Mouse (Mus musculus) gastrocnemius, postnatal 14 days (tissue): ENCODE data around the gene Apoc2. TPM values are rescaled to one million over a fixed set of nuclear protein-coding genes. Genes with fewer than 3 reads are reported as not detected.

Experiments used
- DNase-seq: peaks from one replicate; pipeline ENCODE4 v3.0.0; 2021; ENCODE audit warnings: mixed read lengths
- intact Hi-C: fragments of 180-260 bp; cut with DNase I; formaldehyde crosslinking; loops from one replicate; pipeline ENCODE4 v1.15.1; 2025; ENCODE audit warnings: low total_unique reads
- long read RNA-seq, 2 experiments: library from polyadenylated mRNA; stranded (forward); transcript quantifications; one replicate each; pipeline ENCODE4 v2.0.0; 2021
- total RNA-seq, 2 experiments: library from RNA; stranded (reverse); gene quantifications; 2 replicates each; pipeline ENCODE4 v1.2.3; 2021

Apoc2 gene
- total RNA-seq: under 1 TPM; 0.41 to 0.44 TPM
- long read RNA-seq, experiment 1: 0 reads
- long read RNA-seq, experiment 2: 0 reads

DNA sequence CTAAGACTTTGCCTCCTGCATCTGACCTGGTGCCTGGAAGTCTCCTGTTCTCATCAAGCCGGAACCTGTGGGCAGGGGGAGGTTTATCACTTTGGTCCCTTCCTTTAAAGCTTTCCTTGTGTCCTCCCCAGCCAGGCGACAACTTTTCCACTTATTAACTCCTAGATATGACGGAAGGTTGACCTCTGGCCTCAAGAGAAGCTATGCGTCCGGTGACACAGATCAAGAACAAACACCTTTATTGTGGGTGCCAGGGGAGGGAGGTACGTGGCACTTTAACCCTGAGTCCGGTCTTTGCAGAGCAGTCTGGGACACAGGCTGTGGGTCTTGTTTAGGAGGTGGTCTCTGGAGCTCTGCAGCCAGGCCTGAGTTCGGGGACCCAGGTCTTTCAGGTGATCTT, at the start of gene Apoc2:
TSS of gene Apoc2 (minus strand) at position 70 of the 400 bp plus-strand sequence.
- DNase-seq: no peak
- intact Hi-C loops: no loop called here

DNA sequence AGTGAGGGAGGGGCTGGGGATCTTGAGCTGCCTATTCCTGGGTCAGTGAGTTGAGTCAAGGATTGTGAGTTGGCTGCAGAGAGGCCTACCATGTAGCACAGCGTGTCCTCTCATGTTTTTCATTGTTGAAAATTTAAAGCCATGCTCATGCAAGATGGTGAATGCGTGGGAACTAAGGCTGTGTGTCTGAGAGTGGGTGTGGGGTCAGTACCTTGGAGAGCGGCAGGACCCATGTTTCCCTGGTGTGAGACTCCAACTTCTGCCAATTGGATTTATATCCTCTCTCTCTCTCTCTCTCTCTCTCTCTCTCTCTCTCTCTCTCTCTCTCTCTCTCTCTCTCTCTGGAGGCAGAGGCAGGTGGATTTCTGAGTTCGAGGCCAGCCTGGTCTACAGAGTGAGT, 48.8 kb upstream of the Apoc2 start:
- DNase-seq: no peak
- intact Hi-C loops: no loop called here

DNA sequence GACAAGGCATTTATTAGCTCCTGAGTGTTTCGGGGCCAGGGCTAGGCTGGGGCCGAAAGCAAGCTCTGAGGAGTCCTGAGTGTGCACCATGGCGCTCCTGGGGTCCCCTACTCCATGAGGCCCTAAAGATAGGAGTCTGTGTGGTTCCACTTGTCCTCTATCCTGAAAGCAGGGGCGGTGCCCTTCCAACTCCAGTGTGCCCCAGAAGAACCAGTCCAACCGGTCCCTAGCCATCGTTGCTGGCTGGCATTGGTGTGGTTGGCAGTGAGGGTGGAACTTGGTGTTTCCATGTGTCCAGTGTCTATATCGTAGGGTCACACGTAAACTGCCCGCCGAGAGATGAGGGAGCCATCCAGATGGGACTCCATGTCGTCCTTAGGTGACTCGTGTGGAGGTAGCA, 46.4 kb upstream of the Apoc2 start:
- intact Hi-C loops: no loop called here
- no peak for DNase-seq

DNA sequence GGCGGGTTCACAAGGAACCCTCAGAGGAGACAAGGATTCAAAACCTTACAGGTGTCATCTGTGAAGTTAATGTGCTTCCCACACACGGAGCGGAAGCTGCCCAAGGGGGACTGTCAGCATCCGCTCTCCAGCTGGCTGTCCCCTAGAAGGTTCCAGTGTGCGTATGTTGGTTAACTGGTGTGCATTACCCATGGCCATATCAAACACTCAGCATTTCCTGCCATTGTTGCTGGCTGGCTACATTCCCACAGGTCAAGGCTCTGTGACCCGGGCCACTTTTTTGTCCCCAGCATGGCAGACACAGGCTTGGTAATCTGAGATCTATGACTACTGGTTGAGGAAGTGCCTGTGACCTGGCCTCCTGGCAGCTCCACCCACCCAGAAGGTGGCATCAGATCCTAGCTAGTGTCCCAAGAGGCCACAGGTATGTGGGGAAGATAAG, 45.0 kb upstream of the Apoc2 start:
- intact Hi-C loops: no loop called here
- no peak for DNase-seq

DNA sequence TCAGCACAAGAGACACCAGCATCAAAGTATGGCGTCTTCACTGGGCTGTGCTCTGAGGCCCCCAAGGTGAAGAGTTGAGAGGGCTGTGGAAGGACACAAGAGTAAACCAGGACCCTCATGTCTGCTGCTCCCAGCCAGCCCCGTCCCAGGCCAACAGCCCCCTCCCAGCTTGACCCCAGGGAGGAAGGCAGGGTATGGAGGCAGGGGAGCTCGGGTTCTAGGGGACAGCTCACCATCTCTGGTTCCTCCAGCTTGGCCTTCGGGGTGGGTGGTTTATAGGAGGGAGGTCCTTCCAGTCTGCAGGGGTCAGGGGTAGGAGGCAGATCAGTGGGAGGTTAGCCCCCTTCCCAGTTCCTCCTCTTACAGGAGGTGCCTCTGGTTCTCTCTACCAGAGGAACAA, 41.5 kb upstream of the Apoc2 start:
- no peak for DNase-seq
- intact Hi-C loops: no loop called here

DNA sequence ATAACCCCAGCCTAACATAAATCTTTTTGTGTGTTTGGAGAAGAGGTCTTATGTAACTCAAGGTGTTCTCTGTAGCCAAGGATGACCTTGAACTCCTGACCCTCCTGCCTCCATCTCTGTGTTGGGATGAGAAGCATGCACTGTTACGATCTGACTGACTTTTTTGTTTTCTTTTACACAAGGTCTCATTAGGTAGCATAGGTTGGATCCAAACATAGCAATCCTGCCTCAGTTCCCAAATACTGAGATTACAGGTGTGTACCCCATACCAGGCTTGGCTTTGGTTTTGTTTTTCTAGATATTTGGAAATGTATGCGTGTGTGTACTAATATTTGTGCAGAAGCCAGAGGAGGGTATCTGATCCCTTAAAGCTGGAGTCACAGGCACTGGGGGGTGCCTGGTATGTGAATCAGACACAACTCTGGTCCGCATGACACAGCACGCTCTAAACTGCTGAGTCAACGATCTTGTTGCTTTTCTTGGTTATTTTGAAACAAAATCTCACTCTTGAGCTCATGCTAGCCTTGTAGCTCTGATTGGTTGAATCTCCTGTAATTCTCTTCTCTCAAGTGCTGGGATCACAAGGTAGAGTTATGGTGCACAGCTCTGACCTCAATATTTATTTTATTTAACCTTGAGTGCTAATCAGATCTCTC, 40.7 kb upstream of the Apoc2 start:
- DNase-seq: no peak
- intact Hi-C loops: no loop called here

DNA sequence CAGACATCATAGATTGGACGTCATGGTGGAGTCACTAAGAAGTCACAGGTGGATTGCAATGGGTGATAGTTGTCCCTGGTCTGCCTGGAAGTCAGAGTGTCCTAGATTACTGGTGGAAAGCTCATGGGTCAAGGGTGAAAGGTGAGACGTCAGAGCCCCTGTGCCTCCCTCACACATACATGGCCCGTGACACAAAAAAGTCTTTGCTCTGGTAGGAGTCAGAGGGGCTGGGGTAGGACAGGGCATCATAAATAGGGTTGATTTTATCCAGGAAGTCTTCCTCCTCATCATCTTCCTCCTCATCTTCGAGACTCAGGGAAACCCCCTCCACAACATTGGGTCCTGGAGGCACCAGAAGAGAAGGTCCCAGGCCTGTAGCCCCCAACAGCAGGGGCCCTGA, 39.6 kb upstream of the Apoc2 start:
- intact Hi-C loops: no loop called here

DNA sequence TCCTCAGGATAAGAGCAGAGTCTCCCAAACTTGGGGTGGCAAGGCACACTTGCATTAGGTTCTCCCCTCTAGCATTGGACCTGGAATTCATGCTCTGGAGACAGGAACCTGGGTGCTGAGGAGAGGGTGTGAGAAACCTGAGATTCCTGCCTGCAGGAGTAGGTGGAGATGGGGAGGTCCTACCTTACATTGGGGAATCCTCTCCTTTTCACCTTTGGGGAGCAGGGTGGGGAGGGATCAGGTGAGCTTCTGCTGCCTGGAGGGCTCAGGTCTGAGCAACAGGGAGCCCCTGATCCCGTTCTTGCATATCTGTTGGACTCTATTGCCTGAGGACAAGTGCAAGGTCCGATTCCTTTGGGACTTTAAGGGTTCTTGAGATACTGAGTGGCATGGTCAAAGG, 39.1 kb upstream of the Apoc2 start:
- intact Hi-C loops: no loop called here
- DNase-seq: no peak

More for the DNA sequence above, 39.6 kb upstream of the Apoc2 start:
- no peak for DNase-seq

DNA sequence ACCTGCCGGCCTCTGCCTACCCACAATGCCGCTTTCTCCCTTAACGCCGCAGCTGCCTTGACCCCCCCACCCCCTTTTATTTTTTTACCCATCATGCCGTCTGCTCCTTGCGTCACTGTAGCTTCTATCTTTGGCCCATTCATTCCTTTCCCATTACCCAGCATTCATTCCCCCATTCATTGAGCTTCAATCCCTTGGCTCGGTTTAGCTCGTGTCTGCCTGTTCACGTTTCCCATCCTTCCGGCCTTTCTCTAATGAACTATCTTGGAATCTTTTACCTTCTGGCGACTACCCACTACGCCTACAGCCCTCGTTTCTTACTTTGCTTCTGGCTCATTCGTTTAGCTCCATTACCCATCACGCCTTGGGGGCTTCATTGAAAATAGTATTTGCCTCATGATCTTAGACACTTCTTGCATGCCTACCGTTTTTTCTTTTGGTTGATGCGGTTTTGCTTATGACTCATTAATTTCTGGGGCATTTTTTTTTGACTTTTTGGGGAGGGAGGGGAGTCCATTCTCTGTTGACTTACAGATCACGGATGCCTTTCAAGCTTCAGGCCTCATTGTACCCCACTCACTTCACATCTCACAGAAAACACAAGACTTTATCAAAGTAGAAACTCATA, 38.4 kb upstream of the Apoc2 start:
- no peak for DNase-seq
- intact Hi-C loops: no loop called here

DNA sequence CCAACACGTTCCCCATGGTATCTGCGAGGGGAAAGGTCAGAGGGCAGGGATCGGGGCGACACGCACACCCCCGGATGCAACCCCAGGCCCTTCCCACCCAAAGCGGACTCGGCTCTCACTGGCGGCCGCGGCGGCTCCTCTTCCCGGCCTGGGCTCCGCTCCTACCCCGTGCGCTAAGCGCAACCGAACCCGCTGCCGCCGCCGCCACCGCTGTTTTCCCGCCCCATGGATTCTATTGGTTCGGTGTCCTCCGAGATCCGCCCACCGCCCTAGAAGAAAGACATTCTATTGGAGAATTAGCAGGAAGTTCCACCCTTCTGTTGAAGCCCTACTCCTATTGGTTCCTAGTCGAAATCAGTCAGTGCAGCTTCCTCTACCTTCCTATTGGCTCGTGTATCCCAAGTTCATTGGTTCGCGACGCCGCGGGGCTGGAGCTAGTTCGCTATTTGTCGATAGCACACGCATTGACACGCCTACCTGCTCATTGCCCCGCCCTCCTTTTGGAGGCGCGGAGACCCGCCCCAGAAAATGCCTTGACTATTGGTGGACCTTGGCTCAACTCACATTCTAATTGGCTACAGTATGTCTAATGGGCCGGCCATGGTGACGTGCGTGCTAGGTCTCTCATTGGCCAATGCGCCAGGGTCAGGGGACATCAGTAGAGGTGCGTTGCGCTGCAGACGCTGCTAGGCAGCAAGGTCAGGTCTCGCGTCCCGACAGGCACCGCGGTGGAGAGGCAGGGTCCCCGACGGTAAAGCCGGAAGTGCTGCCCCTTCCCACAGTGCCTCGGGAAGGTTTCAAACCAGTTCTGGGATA, 37.7 kb upstream of the Apoc2 start, which contains the start of gene Tomm40:
TSS of gene Tomm40 (minus strand) at position 200 of the 816 bp plus-strand sequence.
- peak; percentile 99 for DNase-seq

DNA sequence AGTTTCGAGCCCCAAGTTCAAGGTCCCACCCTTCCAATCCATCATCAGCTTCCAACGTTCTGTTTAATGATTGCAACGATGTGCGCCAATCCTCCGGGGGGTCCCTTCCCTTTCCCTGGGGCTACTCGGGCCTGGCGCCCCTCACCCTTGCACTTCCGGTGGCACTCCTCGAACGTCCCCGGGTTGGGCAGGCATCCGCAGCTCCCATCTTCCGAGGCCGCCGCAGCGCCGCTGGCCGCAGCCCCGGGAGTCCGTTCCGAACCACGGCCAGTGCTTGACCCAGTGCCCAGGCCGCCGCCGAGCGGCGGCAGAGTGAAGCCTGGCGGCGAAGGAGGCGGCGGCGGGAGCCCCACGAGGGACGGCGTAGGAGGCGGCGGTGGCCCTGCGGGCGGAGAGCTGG, 37.1 kb upstream of the Apoc2 start:
- peak; percentile 37 for DNase-seq
- intact Hi-C loops: no loop called here

More for the DNA sequence above, 37.7 kb upstream of the Apoc2 start, which contains the start of gene Tomm40:
- intact Hi-C loops: no loop called here

DNA sequence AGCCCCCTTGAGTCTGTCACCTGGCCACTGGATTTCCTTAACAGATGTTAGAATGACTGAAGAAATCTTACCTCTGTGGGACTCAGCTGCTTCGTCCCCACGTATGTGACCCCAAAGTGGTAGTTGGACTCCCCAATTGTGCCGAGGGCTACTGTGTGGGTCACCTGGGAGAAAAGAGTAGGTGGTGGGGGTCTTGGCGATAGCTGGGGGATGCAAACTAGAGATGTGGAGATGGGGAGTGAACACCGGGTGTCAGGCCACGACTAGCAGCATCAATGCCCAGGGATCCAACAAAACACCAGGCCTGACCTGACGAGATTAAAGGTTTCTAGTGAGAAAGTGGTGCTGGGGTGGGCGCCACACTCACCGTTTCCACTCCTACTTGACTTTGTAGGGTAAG, 35.9 kb upstream of the Apoc2 start:
- DNase-seq: no peak
- intact Hi-C loops: no loop called here

DNA sequence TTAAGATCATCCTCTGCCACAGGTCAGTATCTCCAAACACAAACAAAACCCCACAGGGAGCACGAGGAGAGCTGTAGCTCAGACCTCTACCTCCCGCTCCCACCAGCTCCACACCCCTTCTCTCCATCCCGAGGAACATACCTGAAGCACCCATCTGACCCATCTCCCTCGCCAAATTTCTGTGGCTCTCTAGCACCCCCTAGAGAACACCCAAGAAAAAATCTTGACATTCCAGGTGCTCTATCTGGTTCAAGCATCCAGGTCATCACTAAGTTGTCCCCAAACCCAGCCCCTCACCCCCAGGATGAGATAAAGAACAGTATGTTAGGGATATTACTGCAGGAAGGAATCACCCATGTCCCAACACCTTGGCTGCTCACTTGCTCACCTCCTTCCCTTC, 35.5 kb upstream of the Apoc2 start:
- intact Hi-C loops: no loop called here
- no peak for DNase-seq

DNA sequence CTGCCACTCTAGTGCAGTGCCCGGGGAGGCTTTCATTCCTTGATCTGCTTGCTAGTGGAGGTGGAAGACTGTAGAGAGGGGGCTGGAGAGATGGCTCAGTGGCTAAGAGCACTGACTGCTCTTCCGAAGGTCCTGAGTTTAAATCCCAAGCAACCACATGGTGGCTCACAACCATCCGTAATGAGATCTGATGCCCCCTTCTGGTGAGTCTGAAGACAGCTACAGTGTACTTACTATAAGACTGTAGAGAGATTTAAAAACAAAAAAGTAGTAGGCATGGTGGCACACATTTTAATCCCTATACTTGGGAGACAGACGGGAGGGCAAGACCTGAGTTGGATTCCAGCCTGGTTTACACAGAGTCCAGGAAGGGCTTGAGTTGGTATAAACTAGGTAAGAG, 34.7 kb upstream of the Apoc2 start:
- intact Hi-C loops: no loop called here
- DNase-seq: no peak

DNA sequence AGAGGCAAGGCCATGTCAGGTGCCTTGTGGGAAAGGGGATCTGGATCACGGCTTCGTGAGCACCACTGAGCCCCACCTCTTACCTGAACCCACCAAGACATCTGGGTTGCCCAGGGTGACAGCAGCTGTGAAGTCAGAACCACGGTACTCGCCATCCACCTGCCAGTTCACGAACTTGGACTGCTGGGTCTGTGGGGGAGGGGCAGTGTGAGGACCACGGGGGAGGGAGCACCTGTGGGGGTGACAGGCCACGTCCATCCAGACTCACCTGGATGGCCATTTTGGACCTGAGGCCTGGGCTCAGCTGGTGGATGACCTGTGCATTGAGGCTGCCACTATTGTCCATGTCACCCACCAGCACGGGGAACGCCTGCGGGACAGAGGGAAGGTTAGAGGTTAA, 32.9 kb upstream of the Apoc2 start:
- intact Hi-C loops: no loop called here
- no peak for DNase-seq

DNA sequence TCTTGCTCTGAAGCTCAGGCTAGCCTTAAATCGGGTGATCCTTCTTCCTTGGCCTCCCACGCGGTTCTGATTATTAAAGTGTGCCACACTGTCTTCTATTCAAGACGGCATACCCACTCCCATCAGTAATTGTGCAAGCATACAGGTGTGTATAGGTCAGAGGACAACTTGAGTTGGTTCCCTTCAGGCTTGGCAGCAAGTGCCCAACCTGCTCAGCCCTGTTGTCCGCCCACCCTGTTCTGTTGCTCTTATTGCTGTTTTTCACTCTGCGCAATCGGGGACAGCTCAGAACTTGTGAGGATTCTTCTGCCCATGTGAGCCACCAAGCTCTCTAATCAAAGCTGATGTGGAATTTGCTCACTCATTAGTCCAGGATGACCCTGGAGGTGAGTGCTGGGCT, 27.5 kb upstream of the Apoc2 start:
- intact Hi-C loops: no loop called here
- no peak for DNase-seq

DNA sequence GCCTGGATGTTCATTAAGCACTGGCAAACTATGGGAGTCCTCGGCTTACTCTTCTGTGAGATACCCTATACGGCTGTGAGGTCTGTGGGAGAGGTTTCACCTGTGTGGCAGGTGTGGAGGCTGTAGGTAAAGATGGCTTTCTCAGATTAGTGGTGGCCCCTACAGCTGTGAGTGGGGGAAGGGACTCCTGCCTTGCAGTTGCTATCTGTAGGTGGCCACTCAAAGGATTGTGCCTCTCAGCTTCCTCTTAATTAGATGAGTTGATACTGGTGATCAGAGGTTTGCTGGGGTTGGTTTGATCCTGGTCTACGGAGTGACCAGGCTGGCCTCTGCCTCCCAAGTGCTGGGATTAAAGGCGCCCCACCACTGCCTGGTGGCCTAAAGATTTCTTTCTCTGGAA, 26.7 kb upstream of the Apoc2 start:
- intact Hi-C loops: no loop called here
- DNase-seq: no peak

DNA sequence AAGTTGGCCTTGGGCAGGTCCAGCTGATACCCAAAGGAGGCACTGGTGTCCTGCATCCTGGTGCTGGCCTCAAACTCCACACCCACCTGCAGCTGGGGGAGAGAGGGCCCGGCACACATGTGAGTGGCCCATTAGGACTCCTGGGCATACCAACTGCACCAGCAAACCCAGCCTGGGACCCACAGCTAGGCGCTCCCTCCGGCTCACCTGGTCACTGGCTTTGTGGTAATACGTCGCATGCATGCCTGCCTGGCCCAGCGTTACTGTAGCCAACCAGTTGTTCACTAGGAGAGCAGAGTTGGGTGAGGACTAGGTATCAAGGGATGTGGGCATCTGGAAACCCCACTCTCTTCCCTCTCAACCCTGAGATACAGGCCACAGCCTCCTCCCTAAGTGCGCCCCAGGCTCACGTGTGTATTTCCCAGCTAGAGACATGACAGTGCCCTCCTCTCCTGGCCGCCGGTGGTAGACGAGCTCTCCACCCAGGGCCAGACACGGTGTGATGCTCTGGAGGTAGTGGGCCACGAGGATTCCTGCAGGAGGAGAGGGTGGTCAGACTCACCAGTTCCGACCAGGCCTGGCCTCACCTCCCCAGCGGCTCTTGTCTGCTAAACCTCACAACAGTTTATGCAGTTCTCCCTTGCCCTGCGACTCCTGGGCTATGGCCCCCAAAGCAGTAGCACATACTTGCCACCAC, 25.3 kb upstream of the Apoc2 start:
- intact Hi-C loops: loop anchor here (2.0 kb wide), 1 partner anchor 34 kb away; no protein-coding TSS in a partner anchor
- DNase-seq: no peak

DNA sequence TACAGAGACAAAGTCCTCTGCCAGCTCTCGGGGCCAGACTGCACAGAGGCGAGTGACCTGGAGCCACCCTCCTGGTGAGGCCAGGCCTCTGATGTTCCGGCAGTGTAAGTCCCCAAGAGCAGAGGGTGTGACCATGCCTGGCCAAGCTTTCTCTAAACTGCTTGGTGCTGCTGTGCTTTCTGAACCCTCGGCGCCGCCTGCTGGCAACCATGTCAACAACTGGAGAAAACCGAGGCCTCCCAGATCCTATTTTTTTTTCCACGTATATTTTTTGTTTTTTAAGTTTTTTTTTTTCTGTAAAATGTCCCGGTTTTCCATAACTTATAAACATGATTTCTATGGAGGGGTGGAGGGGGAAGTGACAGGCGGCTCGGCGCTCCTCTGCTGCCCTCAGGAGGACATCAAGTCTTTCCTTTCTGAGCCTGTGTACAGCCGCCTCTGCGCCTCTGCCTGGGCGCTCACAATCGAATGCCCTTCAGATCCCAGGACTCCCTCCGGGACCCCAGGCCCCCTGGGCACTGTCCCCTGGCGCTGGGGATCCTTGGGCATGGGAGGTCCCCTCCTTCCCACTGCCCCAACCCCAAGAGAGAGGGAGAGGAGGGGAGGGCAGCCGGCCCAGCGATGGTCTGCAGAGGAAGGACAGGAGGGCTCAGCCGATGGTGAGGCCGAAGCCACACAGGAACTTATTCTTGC, 23.5 kb upstream of the Apoc2 start:
- peak; percentile 79 for DNase-seq
- intact Hi-C loops: no loop called here
